In the genomic region with DNA sequence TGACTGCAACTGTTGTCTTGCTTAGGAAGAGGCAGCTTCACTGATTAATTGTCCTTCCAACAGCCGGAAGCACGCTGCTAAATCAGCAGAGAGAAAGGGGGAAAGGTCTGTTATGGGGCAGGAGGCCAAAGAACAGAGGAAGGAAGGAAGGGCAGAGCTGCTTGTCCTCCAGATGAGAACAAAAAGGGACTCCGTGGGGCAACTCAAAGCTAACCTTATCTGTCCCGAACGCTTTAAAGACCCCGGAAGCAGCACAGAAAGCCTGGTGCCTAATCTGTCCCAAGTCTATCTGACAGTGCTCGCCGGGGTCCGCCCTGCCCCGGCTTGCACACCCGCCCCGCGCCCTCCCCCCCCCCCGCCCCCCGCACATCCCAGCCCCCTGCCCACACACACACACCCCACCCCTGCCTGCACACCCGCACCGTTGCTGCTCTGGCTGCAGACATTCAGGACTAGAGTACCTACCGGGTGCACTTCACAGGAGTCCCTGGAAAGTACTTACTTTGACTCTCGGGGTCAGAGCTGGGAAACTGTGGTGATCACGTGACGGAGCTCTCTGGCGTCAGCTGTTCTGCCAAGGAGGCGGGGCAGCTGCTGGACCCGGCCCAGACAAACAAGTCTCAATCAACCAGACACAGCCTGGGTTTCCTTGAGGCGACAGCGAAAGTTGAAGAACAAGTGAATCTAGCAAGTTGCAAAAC, we compare ENCODE assay signal across 8 mouse cellular contexts. TPM values are rescaled to one million over a fixed set of nuclear protein-coding genes. Genes with fewer than 3 reads are reported as not detected.
DNase-seq lines count a peak whose midpoint lies in the region; ATAC-seq and TF ChIP-seq lines count a peak whose summit lies in the region.

A gene (minus strand): TSS at position 649 of the 701 bp plus-strand sequence.

- intact Hi-C loops in heart, postnatal 10 days (cut with DNase I), result no loop called here

- no peak for TF ChIP-seq EP300 in liver, postnatal 0 days (IDR thresholded peaks at IDR 0.05; ENCODE audit: low read depth)

- no peaks in the 10 kb centered on the region for H3K9me3 ChIP-seq in forebrain, embryonic 10.5 days
- H3K9me3 ChIP-seq in liver, postnatal 0 days (ENCODE audit: low read length), result no peaks in the 10 kb centered on the region
- H3K9me3 ChIP-seq in neural tube, embryonic 13.5 days, result no peaks in the 10 kb centered on the region

- no peaks in the 10 kb centered on the region; the same call in 1 of the 2 replicates for H3K4me1 ChIP-seq in bone marrow, adult 2 months (ENCODE audit: control insufficient read depth, insufficient read depth, low read length)
- peaks cover 20% of the 10 kb centered on the region for H3K4me1 ChIP-seq in forebrain, embryonic 10.5 days
- H3K4me1 ChIP-seq in liver, postnatal 0 days (ENCODE audit: insufficient read depth), result peaks cover 13% of the 10 kb centered on the region; the same call in 1 of the 2 replicates
- peaks cover 18% of the 10 kb centered on the region for H3K4me1 ChIP-seq in neural tube, embryonic 13.5 days (replicated peaks)

- ATAC-seq in CD4-positive, CD25-positive, alpha-beta regulatory T cell, adult 4 months, result peak; percentile 93
- peak; percentile 87 for ATAC-seq in liver, postnatal 0 days
- ATAC-seq in neural tube, embryonic 13.5 days (ENCODE audit: low read depth), result peak; percentile 73; the same call in 1 of the 2 replicates

- H3K27me3 ChIP-seq in forebrain, embryonic 10.5 days (ENCODE audit: poor library complexity, severe bottlenecking), result no peaks in the 10 kb centered on the region; the same call in 1 of the 2 replicates
- H3K27me3 ChIP-seq in liver, postnatal 0 days (ENCODE audit: insufficient read depth, low read length), result no peaks in the 10 kb centered on the region
- H3K27me3 ChIP-seq in neural tube, embryonic 13.5 days, result no peaks in the 10 kb centered on the region

- H3K36me3 ChIP-seq in forebrain, embryonic 10.5 days (replicated peaks), result no peaks in the 10 kb centered on the region
- H3K36me3 ChIP-seq in liver, postnatal 0 days (replicated peaks; ENCODE audit: insufficient read depth, low read length), result peaks cover 6% of the 10 kb centered on the region
- H3K36me3 ChIP-seq in neural tube, embryonic 13.5 days, result peaks cover 4% of the 10 kb centered on the region; the same call in 1 of the 2 replicates

- WGBS in bone marrow, adult 2 months, result under 1% methylated on average over 23 of the region's 26 CpGs
- under 1% methylated on average over 23 of the region's 26 CpGs for WGBS in forebrain, embryonic 10.5 days
- 1% methylated on average over 20 of the region's 26 CpGs for whole genome bisulfite sequencing in large intestine, adult 2 months
- WGBS in liver, postnatal 0 days (ENCODE audit: insufficient replicate concordance), result under 1% methylated on average over 18 of the region's 26 CpGs
- WGBS in neural tube, embryonic 13.5 days, result under 1% methylated on average over 25 of the region's 26 CpGs

- peak within 1 kb of the TSS; percentile 76 for H3K4me3 ChIP-seq in bone marrow, adult 2 months (replicated peaks; ENCODE audit: control insufficient read depth, low read depth, low read length)
- peak within 1 kb of the TSS; percentile 71 for H3K4me3 ChIP-seq in forebrain, embryonic 10.5 days
- peak within 1 kb of the TSS; percentile 58 for H3K4me3 ChIP-seq in liver, postnatal 0 days (ENCODE audit: low read depth, low read length)
- peak within 1 kb of the TSS; percentile 44 for H3K4me3 ChIP-seq in neural tube, embryonic 13.5 days

- H3K27ac ChIP-seq in bone marrow, adult 2 months (ENCODE audit: control insufficient read depth, insufficient read depth, low read depth, low read length, poor library complexity), result peak within 1 kb of the TSS; percentile 50
- peak within 1 kb of the TSS; percentile 83 for H3K27ac ChIP-seq in forebrain, embryonic 10.5 days
- H3K27ac ChIP-seq in liver, postnatal 0 days (ENCODE audit: low read depth), result peak within 1 kb of the TSS; percentile 70
- no peak within 1 kb of the TSS for H3K27ac ChIP-seq in neural tube, embryonic 13.5 days (replicated peaks)

- peak; percentile 83 for DNase-seq in forebrain, embryonic 10.5 days (ENCODE audit: extremely low spot score, low spot score)
- peak; percentile 91 to 94 for DNase-seq in heart, postnatal 10 days
- peak; percentile 69 for DNase-seq in large intestine, adult 2 months (ENCODE audit: low read depth, low spot score)
- DNase-seq in liver, postnatal 0 days, result peak; percentile 84
- DNase-seq in testis, postnatal 14 days (ENCODE audit: low spot score), result peak; percentile 80

- peak within 1 kb of the TSS; percentile 56 for H3K9ac ChIP-seq in liver, postnatal 0 days (replicated peaks)
- H3K9ac ChIP-seq in neural tube, embryonic 13.5 days, result peak within 1 kb of the TSS; percentile 66

- peak within 1 kb of the TSS; percentile 76 for H3K4me2 ChIP-seq in liver, postnatal 0 days (ENCODE audit: low read depth, low read length)
- peak within 1 kb of the TSS; percentile 68 for H3K4me2 ChIP-seq in neural tube, embryonic 13.5 days

- no peak for TF ChIP-seq CTCF in bone marrow, adult 2 months (IDR thresholded peaks at IDR 0.05; ENCODE audit: control insufficient read depth, insufficient read depth, low read length)
- TF ChIP-seq CTCF in liver, postnatal 0 days (IDR thresholded peaks at IDR 0.05; ENCODE audit: low read depth), result no peak

- no peak for TF ChIP-seq POLR2A in bone marrow, adult 2 months (IDR thresholded peaks at IDR 0.05; ENCODE audit: borderline replicate concordance, control insufficient read depth, low read depth, low read length)

RNA-seq across cellular contexts. Expression of the gene that starts here (rescaled TPM):
- polyA plus RNA-seq in CD4-positive, CD25-positive, alpha-beta regulatory T cell, adult 4 months (2017; shearing (Covaris generic)), result 10 to 100 TPM; 28.0 to 31.2 TPM
- polyA plus RNA-seq in bone marrow, adult 2 months (2011; ENCODE audit: insufficient read depth, insufficient read length, low replicate concordance, missing spikeins), result 16.7 and 48.3 TPM in 2 replicates
- polyA plus RNA-seq in forebrain, embryonic 10.5 days (2016; fragmentation: Nextera tagmentation; extraction: Ambion mirVana), result 19.4 and 21.1 TPM in 2 replicates
- total RNA-seq in heart, postnatal 10 days (2021), result 10 to 100 TPM; 50.3 to 50.9 TPM
- polyA plus RNA-seq in large intestine, adult 2 months (2012; rRNA removed), result 292 and 424 TPM in 2 replicates
- 55.5 and 61.3 TPM in 2 replicates for polyA plus RNA-seq in liver, postnatal 0 days (2015; fragmentation: Nextera tagmentation; extraction: Ambion mirVana)
- 31.1 and 31.9 TPM in 2 replicates for polyA plus RNA-seq in neural tube, embryonic 13.5 days (2015; fragmentation: Nextera tagmentation; extraction: Ambion mirVana)
